Mouse (Mus musculus) intestine, postnatal 0 days (tissue): ENCODE data around the gene Slc25a25. TPM values are rescaled to one million over a fixed set of nuclear protein-coding genes. Genes with fewer than 3 reads are reported as not detected.

ENCODE experiments used
- ATAC-seq: fragments of 200-750 bp; cut with Nextera tagmentation; 2 replicates; pipeline ENCODE4 v1.8.0; 2017; ENCODE audit warnings: mild to moderate bottlenecking, moderate TSS enrichment, moderate library complexity
- H3K27ac ChIP-seq: fragments of 300-500 bp; sonication (generic); 2 replicates; pipeline ENCODE4 v1.5.1; 2014; ENCODE audit warnings: mild to moderate bottlenecking, low read depth, low read length, moderate library complexity
- H3K27me3 ChIP-seq: fragments of 300-500 bp; sonication (generic); replicated peaks from 2 replicates; pipeline ENCODE4 v1.6.1; 2014; ENCODE audit warnings: low read length, mixed read lengths; ENCODE audit not compliant: control insufficient read depth, insufficient read depth
- H3K36me3 ChIP-seq: fragments of 300-500 bp; sonication (generic); 2 replicates; pipeline ENCODE4 v1.6.1; 2014; ENCODE audit warnings: mild to moderate bottlenecking, moderate library complexity; ENCODE audit not compliant: control insufficient read depth, insufficient read depth
- H3K4me1 ChIP-seq: fragments of 300-500 bp; sonication (generic); replicated peaks from 2 replicates; pipeline ENCODE4 v1.6.1; 2014; ENCODE audit warnings: antibody characterized with exemption, low read length, mixed read lengths; ENCODE audit not compliant: control insufficient read depth, insufficient read depth
- H3K4me2 ChIP-seq: fragments of 300-500 bp; sonication (generic); replicated peaks from 2 replicates; pipeline ENCODE4 v1.6.1; 2014; ENCODE audit warnings: low read depth, mild to moderate bottlenecking, moderate library complexity
- H3K4me3 ChIP-seq: fragments of 300-500 bp; sonication (generic); 2 replicates; pipeline ENCODE4 v1.5.1; 2014; ENCODE audit warnings: low read depth, low read length
- H3K9ac ChIP-seq: fragments of 300-500 bp; sonication (generic); 2 replicates; pipeline ENCODE4 v1.6.1; 2014; ENCODE audit warnings: mild to moderate bottlenecking, low read depth, low read length
- H3K9me3 ChIP-seq: fragments of 300-500 bp; sonication (generic); 2 replicates; pipeline ENCODE4 v1.6.1; 2016; ENCODE audit warnings: mixed run types; ENCODE audit not compliant: control insufficient read depth
- CTCF ChIP-seq: sonication (generic); IDR thresholded peaks from 2 replicates; pipeline ENCODE4 v1.5.1; 2016; ENCODE audit warnings: low read depth, mild to moderate bottlenecking, control low read depth, antibody characterized with exemption, moderate library complexity
- WGBS: fragments of 180-500 bp; shearing (Covaris S2); extraction: QIAGEN DNeasy Blood & Tissue Kit; methylation state at CpG from one replicate; pipeline ENCODE4 v1.1.7; 2014; 5-methylcytosine and 5-hydroxymethylcytosine counted together
- polyA plus RNA-seq: library from polyadenylated mRNA; unstranded; fragments of >200 nt; fragmentation: Nextera tagmentation; extraction: Ambion mirVana; gene quantifications from 2 replicates; pipeline ENCODE4 v1.2.1, GENCODE M21; 2015

The Slc25a25 gene
- polyA plus RNA-seq, 1 experiment from 2014 or later, result 45.1 TPM

DNA sequence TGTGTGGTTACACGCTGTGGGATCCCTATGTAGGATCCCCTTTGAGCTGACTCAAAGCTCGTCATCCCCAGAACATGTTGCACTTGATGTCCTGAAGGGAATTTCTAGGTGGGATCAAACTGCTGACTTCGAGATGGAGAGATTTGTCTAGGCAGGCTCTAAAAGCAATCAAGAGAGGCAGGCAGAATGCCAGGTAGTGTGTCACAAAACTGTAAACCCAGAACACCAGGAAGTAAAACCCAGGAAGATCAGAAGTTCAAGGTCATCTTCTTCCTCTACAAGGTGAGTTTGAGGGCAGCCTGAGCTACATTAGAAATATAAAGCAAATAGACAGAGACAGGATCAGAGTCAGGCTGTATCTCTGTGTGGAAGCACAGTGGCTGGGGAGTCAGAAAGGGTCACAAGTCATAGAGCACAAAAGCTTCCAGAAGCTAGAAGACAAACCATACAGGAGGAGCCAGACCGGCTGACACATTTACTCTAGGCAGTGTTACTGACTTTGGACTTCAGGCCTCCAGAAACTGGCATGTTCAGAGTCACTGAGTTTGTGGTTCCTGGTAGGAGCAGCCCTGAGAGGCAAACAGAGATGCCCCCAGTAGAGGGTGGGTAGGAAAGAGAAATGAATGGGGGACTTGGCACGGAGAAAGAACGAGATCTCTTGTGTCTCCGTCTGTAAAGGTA, 44.0 kb downstream of the Slc25a25 start:
- Histone ChIP-seq H3K4me1 (0 out of 2 replicates have a peak, but pooled peaks cover 3% of the 10 kb centered on the region), H3K9ac (no peak overlapping the region), H3K27me3 (no peaks in the 10 kb centered on the region), H3K4me2 (no peak overlapping the region), H3K36me3 (peaks cover 3% of the 10 kb centered on the region; the same call in 1 of the 2 replicates), H3K27ac (0 out of 2 replicates have a peak overlapping the region, but pooled peaks have one; percentile 21), H3K4me3 (no peak overlapping the region), H3K9me3 (no peaks in the 10 kb centered on the region)
- TF ChIP-seq CTCF, result no peak
- WGBS, result 85% methylated on average over 7 of the region's 7 CpGs
- ATAC-seq, result no peak

DNA sequence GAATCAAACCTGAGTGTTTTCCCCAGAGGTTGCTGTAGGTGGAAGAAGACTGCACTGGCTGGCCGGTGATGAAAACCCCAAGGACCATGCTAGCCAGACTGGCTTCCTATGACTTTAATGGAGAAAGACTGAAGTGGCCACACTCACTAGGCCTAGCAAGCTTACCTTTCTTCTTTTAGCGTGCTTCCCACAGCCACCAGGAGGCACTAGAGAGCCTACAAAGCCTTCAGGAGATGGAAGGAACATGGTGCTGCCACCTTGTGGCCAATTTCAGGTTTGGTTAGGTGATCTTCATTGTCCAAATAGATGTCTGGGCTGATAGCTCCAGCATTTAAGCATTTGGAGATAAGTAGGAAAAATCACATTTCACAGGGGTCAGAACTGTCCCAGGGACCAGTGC, 46.6 kb downstream of the Slc25a25 start:
- H3K27ac ChIP-seq, result no peak overlapping the region
- H3K4me1 ChIP-seq, result 0 out of 2 replicates have a peak, but pooled peaks cover 3% of the 10 kb centered on the region
- peaks cover 25% of the 10 kb centered on the region for H3K36me3 ChIP-seq
- WGBS, result 37% methylated on average over 2 of the region's 2 CpGs
- H3K9me3 ChIP-seq, result no peaks in the 10 kb centered on the region
- no peak overlapping the region for H3K4me2 ChIP-seq
- no peak for ATAC-seq
- no peak overlapping the region for H3K9ac ChIP-seq
- peak; percentile 100 for TF ChIP-seq CTCF
- H3K27me3 ChIP-seq, result no peaks in the 10 kb centered on the region
- H3K4me3 ChIP-seq, result no peak overlapping the region

DNA sequence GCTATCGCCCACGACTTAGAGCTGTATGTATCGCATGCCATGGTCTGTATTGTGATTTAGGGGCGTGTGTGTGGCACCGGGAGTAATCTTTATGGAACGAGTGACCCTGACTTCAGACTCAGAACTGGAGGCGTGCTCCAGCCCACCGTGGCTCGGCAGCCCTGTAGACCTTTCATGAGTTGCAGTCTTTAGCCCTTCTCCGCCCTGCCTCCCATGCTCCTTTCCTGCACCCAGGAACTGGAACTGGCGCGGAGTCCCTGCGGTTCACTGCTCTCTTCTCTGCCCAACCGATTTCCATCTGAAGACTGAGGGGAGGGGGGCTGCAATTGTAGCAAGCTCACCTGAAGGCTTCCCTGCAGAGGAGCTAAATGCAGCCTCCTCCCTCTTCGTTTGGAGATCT, 54.5 kb downstream of the Slc25a25 start:
- no peak for ATAC-seq
- H3K4me2 ChIP-seq, result peak overlapping the region; percentile 84
- H3K9ac ChIP-seq, result peak overlapping the region; percentile 88
- H3K36me3 ChIP-seq, result peaks cover 16% of the 10 kb centered on the region
- H3K9me3 ChIP-seq, result no peaks in the 10 kb centered on the region
- H3K27me3 ChIP-seq, result no peaks in the 10 kb centered on the region
- 0 out of 2 replicates have a peak, but pooled peaks cover 3% of the 10 kb centered on the region for H3K4me1 ChIP-seq
- under 1% methylated on average over 15 of the region's 15 CpGs for WGBS
- H3K4me3 ChIP-seq, result peak overlapping the region; percentile 86
- H3K27ac ChIP-seq, result peak overlapping the region; percentile 91
- no peak for TF ChIP-seq CTCF

- peak overlapping the region; percentile 91 for H3K27ac ChIP-seq
- ATAC-seq, result peak; percentile 87
- under 1% methylated on average over 59 of the region's 59 CpGs for WGBS
- H3K36me3 ChIP-seq, result peaks cover 11% of the 10 kb centered on the region
- H3K9ac ChIP-seq, result peak overlapping the region; percentile 88
- H3K4me2 ChIP-seq, result peak overlapping the region; percentile 84
- H3K9me3 ChIP-seq, result no peaks in the 10 kb centered on the region
- H3K4me1 ChIP-seq, result 0 out of 2 replicates have a peak, but pooled peaks cover 3% of the 10 kb centered on the region
- H3K27me3 ChIP-seq, result no peaks in the 10 kb centered on the region
- no peak; the same call in 1 of the 2 replicates for TF ChIP-seq CTCF
- peak overlapping the region; percentile 86 for H3K4me3 ChIP-seq
These were observed 55.2 kb downstream of the Slc25a25 start for GRCm38 (mm10) chr2:32395946-32396621.

GRCm38 (mm10) chr2:32395484-32395945, 55.7 kb downstream of the Slc25a25 start, which contains the start of gene Ptges2:
Gene Ptges2 (plus strand): TSS chr2:32395896.
- Histone ChIP-seq H3K36me3 (peaks cover 6% of the 10 kb centered on the region; the same call in 1 of the 2 replicates), H3K4me1 (0 out of 2 replicates have a peak, but pooled peaks cover 3% of the 10 kb centered on the region), H3K9me3 (no peaks in the 10 kb centered on the region), H3K4me3 (peak within 1 kb of the TSS; percentile 86), H3K4me2 (peak within 1 kb of the TSS; percentile 84), H3K27me3 (no peaks in the 10 kb centered on the region), H3K27ac (peak within 1 kb of the TSS; percentile 91), H3K9ac (peak within 1 kb of the TSS; percentile 88)
- no peak for TF ChIP-seq CTCF
- under 1% methylated on average over 31 of the region's 31 CpGs for WGBS
- ATAC-seq, result peak; percentile 81

GRCm38 (mm10) chr2:32394973-32395372, 56.3 kb downstream of the Slc25a25 start:
- 0 out of 2 replicates have a peak, but pooled peaks cover 3% of the 10 kb centered on the region for H3K4me1 ChIP-seq
- peak overlapping the region; percentile 88; the same call in 1 of the 2 replicates for H3K9ac ChIP-seq
- peak overlapping the region; percentile 84 for H3K4me2 ChIP-seq
- WGBS, result 3% methylated on average over 8 of the region's 8 CpGs
- no peaks in the 10 kb centered on the region for H3K9me3 ChIP-seq
- no peak for ATAC-seq
- peak; percentile 70 for TF ChIP-seq CTCF
- H3K27me3 ChIP-seq, result no peaks in the 10 kb centered on the region
- H3K36me3 ChIP-seq, result peaks cover under 1% of the 10 kb centered on the region; the same call in 1 of the 2 replicates
- H3K4me3 ChIP-seq, result peak overlapping the region; percentile 86
- peak overlapping the region; percentile 91 for H3K27ac ChIP-seq
